Mouse (Mus musculus): ENCODE data around the gene Vmn1r189.

GRCm38 (mm10) chr13:22063468-22063867 lies 42.2 kb downstream of the Vmn1r189 start:
- TF ChIP-seq CTCF (IDR thresholded peaks at IDR 0.05; ENCODE audit: low read depth, low read length), result no peak
- no peak for TF ChIP-seq POLR2A (IDR thresholded peaks at IDR 0.05; ENCODE audit: extremely low read depth, insufficient read depth, low read length)
